Mouse (Mus musculus) 3134 (cell line): ENCODE results near the gene Rasgrf2.

Experiments used
- DNase-seq: peaks from one replicate; pipeline ENCODE4 v3.0.0-alpha.2; 2011; ENCODE audit warnings: low spot score; ENCODE audit not compliant: insufficient read length; ENCODE audit errors: extremely low read depth

Gene Rasgrf2

GRCm38 (mm10) chr13:91890031-91890619, 241.3 kb downstream of the Rasgrf2 start:
- DNase-seq: no peak

GRCm38 (mm10) chr13:91884714-91885386, 246.6 kb downstream of the Rasgrf2 start:
- no peak for DNase-seq

GRCm38 (mm10) chr13:91881837-91882480, 249.5 kb downstream of the Rasgrf2 start:
- DNase-seq: no peak

- no peak for DNase-seq
These were observed 251.2 kb downstream of the Rasgrf2 start for GRCm38 (mm10) chr13:91880256-91880655.

GRCm38 (mm10) chr13:91877996-91878395, 253.5 kb downstream of the Rasgrf2 start:
- no peak for DNase-seq

- DNase-seq: no peak
These were observed 254.1 kb downstream of the Rasgrf2 start for GRCm38 (mm10) chr13:91877350-91877749.

GRCm38 (mm10) chr13:91876741-91877349, 254.6 kb downstream of the Rasgrf2 start, which contains the start of gene Ckmt2:
Gene Ckmt2, minus strand, starts transcription at chr13:91876885.
- DNase-seq: no peak

- DNase-seq: no peak
These were observed 255.9 kb downstream of the Rasgrf2 start for GRCm38 (mm10) chr13:91875581-91875980.

GRCm38 (mm10) chr13:91874565-91874964, 256.9 kb downstream of the Rasgrf2 start:
- no peak for DNase-seq

- no peak for DNase-seq
These were observed 257.6 kb downstream of the Rasgrf2 start for GRCm38 (mm10) chr13:91873734-91874329.

- no peak for DNase-seq
These were observed 262.9 kb downstream of the Rasgrf2 start for GRCm38 (mm10) chr13:91868577-91868976.

- no peak for DNase-seq
These were observed 272.6 kb downstream of the Rasgrf2 start for GRCm38 (mm10) chr13:91858835-91859234.

- no peak for DNase-seq
These were observed 274.0 kb downstream of the Rasgrf2 start for GRCm38 (mm10) chr13:91857427-91857826.

GRCm38 (mm10) chr13:91854412-91854811, 277.0 kb downstream of the Rasgrf2 start:
- no peak for DNase-seq
